Mouse (Mus musculus): ENCODE data around the gene Ccn5. TPM values are rescaled to one million over a fixed set of nuclear protein-coding genes. Genes with fewer than 3 reads are reported as not detected.

Gene Ccn5
- polyA plus RNA-seq (2016; fragmentation: Nextera tagmentation; extraction: Ambion mirVana), result 0.20 and 0.50 TPM in 2 replicates

- peaks cover 7% of the 10 kb centered on the region; the same call in 1 of the 2 replicates for H3K4me1 ChIP-seq (replicated peaks)
- H3K9ac ChIP-seq (replicated peaks), result no peak within 1 kb of the TSS
- WGBS, result 69% methylated on average over 4 of the region's 4 CpGs
- H3K4me3 ChIP-seq (replicated peaks), result no peak within 1 kb of the TSS
- ATAC-seq (ENCODE audit: insufficient number of reproducible peaks, insufficient read depth, low FRiP score, low TSS enrichment, low read depth), result no peak
- H3K9me3 ChIP-seq, result no peaks in the 10 kb centered on the region
- H3K36me3 ChIP-seq, result no peaks in the 10 kb centered on the region
- H3K27ac ChIP-seq, result no peak within 1 kb of the TSS
- H3K4me2 ChIP-seq, result no peak within 1 kb of the TSS
- no peaks in the 10 kb centered on the region for H3K27me3 ChIP-seq
Observed at GRCm38 (mm10) chr2:163820607-163821006, at the start of gene Ccn5. TSS of gene Ccn5 (plus strand) at chr2:163820861.

- no peaks in the 10 kb centered on the region for H3K4me1 ChIP-seq (replicated peaks)
- H3K27ac ChIP-seq, result no peak overlapping the region
- ATAC-seq (ENCODE audit: insufficient number of reproducible peaks, insufficient read depth, low FRiP score, low TSS enrichment, low read depth), result no peak
- 30% methylated on average over 13 of the region's 13 CpGs for WGBS
- no peak overlapping the region for H3K9ac ChIP-seq (replicated peaks)
- H3K36me3 ChIP-seq, result no peaks in the 10 kb centered on the region
- peaks cover 9% of the 10 kb centered on the region for H3K27me3 ChIP-seq
- no peak overlapping the region for H3K4me3 ChIP-seq (replicated peaks)
- H3K9me3 ChIP-seq, result no peaks in the 10 kb centered on the region
- no peak overlapping the region for H3K4me2 ChIP-seq
Observed at GRCm38 (mm10) chr2:163776661-163777060, 44.0 kb upstream of the Ccn5 start.

- H3K4me2 ChIP-seq, result no peak overlapping the region
- no peaks in the 10 kb centered on the region for H3K4me1 ChIP-seq (replicated peaks)
- H3K36me3 ChIP-seq, result no peaks in the 10 kb centered on the region
- no peak overlapping the region for H3K9ac ChIP-seq (replicated peaks)
- ATAC-seq (ENCODE audit: insufficient number of reproducible peaks, insufficient read depth, low FRiP score, low TSS enrichment, low read depth), result no peak
- 8% methylated on average over 2 of the region's 2 CpGs for WGBS
- H3K4me3 ChIP-seq (replicated peaks), result no peak overlapping the region
- H3K9me3 ChIP-seq, result no peaks in the 10 kb centered on the region
- no peak overlapping the region for H3K27ac ChIP-seq
- peaks cover 9% of the 10 kb centered on the region for H3K27me3 ChIP-seq
Observed at GRCm38 (mm10) chr2:163777061-163777460, 43.6 kb upstream of the Ccn5 start.

- Histone ChIP-seq H3K9me3 (no peaks in the 10 kb centered on the region), H3K27me3 (peaks cover 9% of the 10 kb centered on the region), H3K27ac (no peak overlapping the region), H3K4me3 (replicated peaks) (no peak overlapping the region), H3K9ac (replicated peaks) (no peak overlapping the region), H3K36me3 (no peaks in the 10 kb centered on the region), H3K4me1 (replicated peaks) (no peaks in the 10 kb centered on the region), H3K4me2 (no peak overlapping the region)
- 84% methylated on average over 4 of the region's 4 CpGs for WGBS
- no peak for ATAC-seq (ENCODE audit: insufficient number of reproducible peaks, insufficient read depth, low FRiP score, low TSS enrichment, low read depth)
Observed at GRCm38 (mm10) chr2:163778896-163779295, 41.8 kb upstream of the Ccn5 start.

- Histone ChIP-seq H3K4me2 (no peak overlapping the region), H3K4me3 (replicated peaks) (no peak overlapping the region), H3K9ac (replicated peaks) (no peak overlapping the region), H3K27me3 (0 out of 2 replicates have a peak, but pooled peaks cover 3% of the 10 kb centered on the region), H3K9me3 (no peaks in the 10 kb centered on the region), H3K36me3 (no peaks in the 10 kb centered on the region), H3K27ac (no peak overlapping the region), H3K4me1 (replicated peaks) (no peaks in the 10 kb centered on the region)
- no peak for ATAC-seq (ENCODE audit: insufficient number of reproducible peaks, insufficient read depth, low FRiP score, low TSS enrichment, low read depth)
- 93% methylated on average over 6 of the region's 6 CpGs for WGBS
Observed at GRCm38 (mm10) chr2:163783368-163783767, 37.3 kb upstream of the Ccn5 start.

- Histone ChIP-seq H3K9me3 (no peaks in the 10 kb centered on the region), H3K4me2 (no peak overlapping the region), H3K4me1 (replicated peaks) (no peaks in the 10 kb centered on the region), H3K9ac (replicated peaks) (no peak overlapping the region), H3K36me3 (no peaks in the 10 kb centered on the region), H3K27me3 (0 out of 2 replicates have a peak, but pooled peaks cover 3% of the 10 kb centered on the region), H3K4me3 (replicated peaks) (no peak overlapping the region), H3K27ac (no peak overlapping the region)
- 75% methylated on average over 4 of the region's 4 CpGs for WGBS
- no peak for ATAC-seq (ENCODE audit: insufficient number of reproducible peaks, insufficient read depth, low FRiP score, low TSS enrichment, low read depth)
Observed at GRCm38 (mm10) chr2:163783901-163784300, 36.8 kb upstream of the Ccn5 start.

GRCm38 (mm10) chr2:163787086-163787485 lies 33.6 kb upstream of the Ccn5 start:
- H3K27ac ChIP-seq, result no peak overlapping the region
- H3K9ac ChIP-seq (replicated peaks), result no peak overlapping the region
- H3K4me3 ChIP-seq (replicated peaks), result no peak overlapping the region
- H3K36me3 ChIP-seq, result no peaks in the 10 kb centered on the region
- ATAC-seq (ENCODE audit: insufficient number of reproducible peaks, insufficient read depth, low FRiP score, low TSS enrichment, low read depth), result no peak
- WGBS, result 75% methylated on average over 6 of the region's 6 CpGs
- H3K4me2 ChIP-seq, result no peak overlapping the region
- no peaks in the 10 kb centered on the region for H3K4me1 ChIP-seq (replicated peaks)
- no peaks in the 10 kb centered on the region for H3K27me3 ChIP-seq
- no peaks in the 10 kb centered on the region for H3K9me3 ChIP-seq

- H3K27ac ChIP-seq, result no peak overlapping the region
- H3K27me3 ChIP-seq, result no peaks in the 10 kb centered on the region
- no peak for ATAC-seq (ENCODE audit: insufficient number of reproducible peaks, insufficient read depth, low FRiP score, low TSS enrichment, low read depth)
- H3K4me2 ChIP-seq, result no peak overlapping the region
- 40% methylated on average over 3 of the region's 3 CpGs for WGBS
- no peaks in the 10 kb centered on the region for H3K4me1 ChIP-seq (replicated peaks)
- no peak overlapping the region for H3K9ac ChIP-seq (replicated peaks)
- no peak overlapping the region for H3K4me3 ChIP-seq (replicated peaks)
- no peaks in the 10 kb centered on the region for H3K36me3 ChIP-seq
- no peaks in the 10 kb centered on the region for H3K9me3 ChIP-seq
Observed at GRCm38 (mm10) chr2:163787709-163788108, 33.0 kb upstream of the Ccn5 start.

GRCm38 (mm10) chr2:163788484-163788883 lies 32.2 kb upstream of the Ccn5 start:
- 75% methylated on average over 4 of the region's 4 CpGs for WGBS
- no peak overlapping the region for H3K4me3 ChIP-seq (replicated peaks)
- H3K4me1 ChIP-seq (replicated peaks), result no peaks in the 10 kb centered on the region
- H3K9ac ChIP-seq (replicated peaks), result no peak overlapping the region
- no peaks in the 10 kb centered on the region for H3K36me3 ChIP-seq
- no peak for ATAC-seq (ENCODE audit: insufficient number of reproducible peaks, insufficient read depth, low FRiP score, low TSS enrichment, low read depth)
- H3K4me2 ChIP-seq, result no peak overlapping the region
- H3K27ac ChIP-seq, result no peak overlapping the region
- H3K27me3 ChIP-seq, result no peaks in the 10 kb centered on the region
- no peaks in the 10 kb centered on the region for H3K9me3 ChIP-seq

GRCm38 (mm10) chr2:163798411-163798810 lies 22.2 kb upstream of the Ccn5 start:
- Histone ChIP-seq H3K4me2 (no peak overlapping the region), H3K4me3 (replicated peaks) (no peak overlapping the region), H3K27ac (0 out of 2 replicates have a peak overlapping the region, but pooled peaks have one; percentile 12), H3K36me3 (no peaks in the 10 kb centered on the region), H3K27me3 (no peaks in the 10 kb centered on the region), H3K9me3 (no peaks in the 10 kb centered on the region), H3K4me1 (replicated peaks) (no peaks in the 10 kb centered on the region), H3K9ac (replicated peaks) (no peak overlapping the region)
- no peak for ATAC-seq (ENCODE audit: insufficient number of reproducible peaks, insufficient read depth, low FRiP score, low TSS enrichment, low read depth)
- WGBS, result 44% methylated on average over 7 of the region's 7 CpGs

- Histone ChIP-seq H3K36me3 (no peaks in the 10 kb centered on the region), H3K4me1 (replicated peaks) (no peaks in the 10 kb centered on the region), H3K4me2 (no peak overlapping the region), H3K27me3 (no peaks in the 10 kb centered on the region), H3K27ac (no peak overlapping the region), H3K9ac (replicated peaks) (no peak overlapping the region), H3K9me3 (no peaks in the 10 kb centered on the region), H3K4me3 (replicated peaks) (no peak overlapping the region)
- WGBS, result 47% methylated on average over 3 of the region's 3 CpGs
- no peak for ATAC-seq (ENCODE audit: insufficient number of reproducible peaks, insufficient read depth, low FRiP score, low TSS enrichment, low read depth)
Observed at GRCm38 (mm10) chr2:163800832-163801231, 19.8 kb upstream of the Ccn5 start.

- Histone ChIP-seq H3K36me3 (no peaks in the 10 kb centered on the region), H3K27me3 (no peaks in the 10 kb centered on the region), H3K4me2 (no peak overlapping the region), H3K4me3 (replicated peaks) (no peak overlapping the region), H3K4me1 (replicated peaks) (no peaks in the 10 kb centered on the region), H3K27ac (no peak overlapping the region), H3K9me3 (no peaks in the 10 kb centered on the region), H3K9ac (replicated peaks) (no peak overlapping the region)
- ATAC-seq (ENCODE audit: insufficient number of reproducible peaks, insufficient read depth, low FRiP score, low TSS enrichment, low read depth), result no peak
- WGBS, result 64% methylated on average over 5 of the region's 5 CpGs
Observed at GRCm38 (mm10) chr2:163801406-163801805, 19.3 kb upstream of the Ccn5 start.
